Mouse (Mus musculus) cerebellum, adult 2 months (tissue): ENCODE measurements around the gene Dnajb8.

Experiments used
- CTCF ChIP-seq: fragments of 200-500 bp; IDR thresholded peaks from 2 replicates; pipeline ENCODE4 v1.5.1; 2011; ENCODE audit warnings: low read depth, mild to moderate bottlenecking, control low read depth, low read length, moderate library complexity, borderline replicate concordance; ENCODE audit not compliant: insufficient read depth
- POLR2A ChIP-seq: fragments of 200-500 bp; IDR thresholded peaks from 2 replicates; pipeline ENCODE4 v1.6.1; 2011; ENCODE audit warnings: low read length, control low read depth, borderline replicate concordance; ENCODE audit not compliant: insufficient read depth

DNA sequence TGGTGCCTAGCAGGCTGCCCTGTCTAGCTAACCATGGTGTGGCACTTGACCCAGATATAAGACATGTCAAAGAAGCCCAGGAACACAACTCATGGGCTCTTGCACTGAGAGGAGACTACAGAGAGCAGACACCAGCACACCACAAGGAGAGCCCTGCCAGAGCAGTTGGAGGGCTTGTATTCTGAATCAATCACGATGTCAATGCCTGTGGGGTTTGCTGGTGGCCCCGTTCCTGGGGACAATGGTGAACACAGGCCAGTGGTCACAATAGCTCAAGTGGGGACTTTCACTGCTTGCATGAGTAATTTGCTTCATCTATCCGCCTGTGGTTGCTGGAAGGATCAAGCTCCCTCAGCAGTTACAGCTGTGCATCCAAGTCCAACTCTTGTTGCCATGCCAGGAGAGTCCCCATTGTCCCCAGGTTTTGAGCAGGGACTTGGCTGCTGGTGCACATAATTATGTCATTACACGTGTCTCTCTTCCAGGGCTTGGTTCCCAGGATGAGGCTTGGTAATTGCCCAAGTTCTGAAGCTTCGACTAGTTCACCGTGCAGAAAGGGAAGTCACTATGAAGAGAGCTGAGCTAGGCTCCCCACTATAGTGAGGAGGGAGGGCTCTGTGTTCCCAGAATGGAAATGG is 68.2 kb downstream of the Dnajb8 start:
- TF ChIP-seq CTCF = no peak
- no peak for TF ChIP-seq POLR2A
